Mouse (Mus musculus): ENCODE measurements around the gene Pid1. TPM values are rescaled to one million over a fixed set of nuclear protein-coding genes. Genes with fewer than 3 reads are reported as not detected.
"Not testable (repeated sequence)": the region's sequence is repeated elsewhere in the genome, so short reads cannot be mapped to it uniquely, and the experiment has no call there.

Pid1 gene
- polyA plus RNA-seq, 1 experiment = 2.8 TPM

DNA sequence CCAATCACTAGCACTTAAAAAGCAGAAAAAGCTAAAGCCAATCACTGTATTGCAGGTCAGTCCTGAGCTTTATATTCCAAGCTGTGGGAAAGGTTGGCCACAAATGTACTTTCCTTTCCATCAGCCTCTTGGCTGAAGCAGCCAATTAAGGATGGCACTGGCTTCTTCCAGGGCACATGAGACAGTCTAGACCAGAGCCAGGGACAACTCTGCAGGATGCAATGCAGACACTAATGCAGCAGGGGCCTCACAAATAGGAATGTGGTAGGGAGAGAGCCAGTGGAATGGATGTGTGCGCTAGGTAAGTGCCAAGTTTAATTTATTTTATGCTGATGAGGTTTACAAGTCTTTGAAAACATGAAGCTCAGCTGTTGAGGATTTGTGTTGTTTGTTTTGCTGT lies 141.9 kb downstream of the Pid1 start:
- Histone ChIP-seq H3K4me3 (ENCODE audit: low read depth, low read length) (no peak overlapping the region), H3K36me3 (ENCODE audit: control insufficient read depth, insufficient read depth, low read length) (no peaks in the 10 kb centered on the region), H3K4me1 (ENCODE audit: control insufficient read depth, insufficient read depth, insufficient read length, low read length) (no peaks in the 10 kb centered on the region), H3K27ac (ENCODE audit: insufficient read depth, low read depth, low read length) (no peak overlapping the region), H3K27me3 (ENCODE audit: control insufficient read depth, insufficient read depth, low read length) (no peaks in the 10 kb centered on the region)
- TF ChIP-seq CTCF (IDR thresholded peaks at IDR 0.05; ENCODE audit: extremely low read depth, insufficient read length, insufficient replicate concordance, low read depth, low read length) = no peak
- no peak for TF ChIP-seq POLR2A (IDR thresholded peaks at IDR 0.05; ENCODE audit: low read depth, low read length)
- WGBS = 85% methylated on average over 1 of the region's 1 CpGs

- H3K36me3 ChIP-seq (ENCODE audit: control insufficient read depth, insufficient read depth, low read length) = no peaks in the 10 kb centered on the region
- 58% methylated on average over 7 of the region's 7 CpGs for WGBS
- no peaks in the 10 kb centered on the region for H3K27me3 ChIP-seq (ENCODE audit: control insufficient read depth, insufficient read depth, low read length)
- H3K27ac ChIP-seq (ENCODE audit: insufficient read depth, low read depth, low read length) = no peak overlapping the region
- no peak for TF ChIP-seq CTCF (IDR thresholded peaks at IDR 0.05; ENCODE audit: extremely low read depth, insufficient read length, insufficient replicate concordance, low read depth, low read length)
- no peak for TF ChIP-seq POLR2A (IDR thresholded peaks at IDR 0.05; ENCODE audit: low read depth, low read length)
- H3K4me3 ChIP-seq (ENCODE audit: low read depth, low read length) = no peak overlapping the region
- H3K4me1 ChIP-seq (ENCODE audit: control insufficient read depth, insufficient read depth, insufficient read length, low read length) = no peaks in the 10 kb centered on the region
Measured at GRCm38 (mm10) chr1:84218605-84219004, 145.4 kb downstream of the Pid1 start.

GRCm38 (mm10) chr1:84217777-84218176 lies 146.2 kb downstream of the Pid1 start:
- H3K27ac ChIP-seq (ENCODE audit: insufficient read depth, low read depth, low read length) = no peak overlapping the region
- TF ChIP-seq CTCF (IDR thresholded peaks at IDR 0.05; ENCODE audit: extremely low read depth, insufficient read length, insufficient replicate concordance, low read depth, low read length) = no peak
- H3K27me3 ChIP-seq (ENCODE audit: control insufficient read depth, insufficient read depth, low read length) = no peaks in the 10 kb centered on the region
- 34% methylated on average over 2 of the region's 2 CpGs for WGBS
- no peak overlapping the region for H3K4me3 ChIP-seq (ENCODE audit: low read depth, low read length)
- H3K36me3 ChIP-seq (ENCODE audit: control insufficient read depth, insufficient read depth, low read length) = no peaks in the 10 kb centered on the region
- no peaks in the 10 kb centered on the region for H3K4me1 ChIP-seq (ENCODE audit: control insufficient read depth, insufficient read depth, insufficient read length, low read length)

DNA sequence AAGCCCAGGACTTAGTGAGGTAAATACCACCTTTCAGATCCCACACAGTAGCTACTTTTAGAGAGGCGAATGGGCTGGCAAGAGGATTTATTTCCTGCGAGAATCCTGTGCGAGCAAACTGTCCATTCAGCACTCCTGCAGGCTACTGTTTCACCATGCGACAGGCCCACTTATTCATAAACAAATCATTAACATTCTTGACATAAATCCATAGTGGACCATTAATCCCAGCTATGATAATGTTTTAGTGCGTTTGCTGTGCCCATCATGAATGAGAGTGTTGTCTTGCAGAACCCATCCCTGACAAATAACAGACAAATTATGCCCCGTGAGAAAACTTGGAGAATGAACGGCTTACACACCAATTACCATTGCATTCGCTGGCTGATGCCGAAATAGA lies 152.5 kb downstream of the Pid1 start:
- no peaks in the 10 kb centered on the region; the same call in 1 of the 2 replicates for H3K27me3 ChIP-seq (ENCODE audit: control insufficient read depth, insufficient read depth, low read length)
- H3K4me3 ChIP-seq (ENCODE audit: low read depth, low read length) = no peak overlapping the region
- no peaks in the 10 kb centered on the region for H3K36me3 ChIP-seq (ENCODE audit: control insufficient read depth, insufficient read depth, low read length)
- no peak for TF ChIP-seq CTCF (IDR thresholded peaks at IDR 0.05; ENCODE audit: extremely low read depth, insufficient read length, insufficient replicate concordance, low read depth, low read length)
- TF ChIP-seq POLR2A (IDR thresholded peaks at IDR 0.05; ENCODE audit: low read depth, low read length) = no peak
- H3K27ac ChIP-seq (ENCODE audit: insufficient read depth, low read depth, low read length) = no peak overlapping the region
- H3K4me1 ChIP-seq (ENCODE audit: control insufficient read depth, insufficient read depth, insufficient read length, low read length) = no peaks in the 10 kb centered on the region
- 58% methylated on average over 9 of the region's 9 CpGs for WGBS

- not testable (repeated sequence) for H3K36me3 ChIP-seq (ENCODE audit: control insufficient read depth, insufficient read depth, low read length); H3K27ac ChIP-seq (ENCODE audit: insufficient read depth, low read depth, low read length); H3K4me3 ChIP-seq (ENCODE audit: low read depth, low read length); H3K4me1 ChIP-seq (ENCODE audit: control insufficient read depth, insufficient read depth, insufficient read length, low read length); H3K27me3 ChIP-seq (ENCODE audit: control insufficient read depth, insufficient read depth, low read length)
- 94% methylated on average over 3 of the region's 3 CpGs for WGBS
Measured at GRCm38 (mm10) chr1:84205746-84206145, 158.2 kb downstream of the Pid1 start.

DNA sequence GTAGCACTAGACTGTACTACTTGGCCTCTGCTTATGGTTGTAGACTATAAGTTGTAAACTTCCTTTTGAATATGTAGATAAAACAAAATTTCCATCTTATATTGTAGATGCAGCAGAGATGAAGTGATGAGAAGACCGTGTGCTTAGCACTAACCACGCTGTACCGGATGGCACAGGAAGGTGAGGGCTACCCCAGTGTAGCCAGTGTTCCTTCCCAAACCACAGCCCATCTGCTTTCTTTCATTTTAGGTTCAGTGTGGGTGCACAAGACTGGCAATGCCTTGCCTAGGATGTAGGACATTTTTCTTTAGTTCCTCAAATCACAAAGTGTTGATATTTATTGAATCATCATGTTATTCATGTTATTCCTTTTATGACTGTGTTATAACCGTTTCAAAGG lies 160.5 kb downstream of the Pid1 start:
- H3K27me3 ChIP-seq (ENCODE audit: control insufficient read depth, insufficient read depth, low read length) = no peaks in the 10 kb centered on the region
- no peaks in the 10 kb centered on the region for H3K36me3 ChIP-seq (ENCODE audit: control insufficient read depth, insufficient read depth, low read length)
- no peak overlapping the region for H3K4me3 ChIP-seq (ENCODE audit: low read depth, low read length)
- TF ChIP-seq CTCF (IDR thresholded peaks at IDR 0.05; ENCODE audit: extremely low read depth, insufficient read length, insufficient replicate concordance, low read depth, low read length) = no peak
- no peak for TF ChIP-seq POLR2A (IDR thresholded peaks at IDR 0.05; ENCODE audit: low read depth, low read length)
- H3K27ac ChIP-seq (ENCODE audit: insufficient read depth, low read depth, low read length) = no peak overlapping the region
- H3K4me1 ChIP-seq (ENCODE audit: control insufficient read depth, insufficient read depth, insufficient read length, low read length) = no peaks in the 10 kb centered on the region
- 68% methylated on average over 4 of the region's 4 CpGs for WGBS

DNA sequence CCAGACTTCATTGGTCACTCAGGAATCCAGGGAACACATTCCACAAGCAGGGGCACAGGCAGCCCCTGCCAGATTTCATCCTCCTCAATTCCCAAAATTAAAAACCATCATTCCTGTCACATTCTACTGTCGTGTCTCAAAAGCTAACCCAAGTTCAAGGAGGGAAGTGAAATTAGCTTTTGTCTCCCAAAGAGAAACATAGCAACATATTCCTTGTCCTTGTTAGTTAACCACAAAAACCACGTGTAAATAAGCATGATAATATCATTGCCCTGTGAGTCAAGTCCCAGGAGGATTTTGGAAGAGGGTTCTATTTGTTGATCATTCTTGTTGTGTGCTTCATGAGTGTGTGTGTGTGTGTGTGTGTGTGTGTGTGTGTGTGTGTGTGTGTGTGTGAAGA lies 164.1 kb downstream of the Pid1 start:
- no peaks in the 10 kb centered on the region for H3K36me3 ChIP-seq (ENCODE audit: control insufficient read depth, insufficient read depth, low read length)
- 39% methylated on average over 2 of the region's 2 CpGs for WGBS
- H3K4me3 ChIP-seq (ENCODE audit: low read depth, low read length) = no peak overlapping the region
- TF ChIP-seq CTCF (IDR thresholded peaks at IDR 0.05; ENCODE audit: extremely low read depth, insufficient read length, insufficient replicate concordance, low read depth, low read length) (no peak), POLR2A (IDR thresholded peaks at IDR 0.05; ENCODE audit: low read depth, low read length) (no peak)
- H3K27me3 ChIP-seq (ENCODE audit: control insufficient read depth, insufficient read depth, low read length) = no peaks in the 10 kb centered on the region
- H3K4me1 ChIP-seq (ENCODE audit: control insufficient read depth, insufficient read depth, insufficient read length, low read length) = no peaks in the 10 kb centered on the region
- no peak overlapping the region for H3K27ac ChIP-seq (ENCODE audit: insufficient read depth, low read depth, low read length)

DNA sequence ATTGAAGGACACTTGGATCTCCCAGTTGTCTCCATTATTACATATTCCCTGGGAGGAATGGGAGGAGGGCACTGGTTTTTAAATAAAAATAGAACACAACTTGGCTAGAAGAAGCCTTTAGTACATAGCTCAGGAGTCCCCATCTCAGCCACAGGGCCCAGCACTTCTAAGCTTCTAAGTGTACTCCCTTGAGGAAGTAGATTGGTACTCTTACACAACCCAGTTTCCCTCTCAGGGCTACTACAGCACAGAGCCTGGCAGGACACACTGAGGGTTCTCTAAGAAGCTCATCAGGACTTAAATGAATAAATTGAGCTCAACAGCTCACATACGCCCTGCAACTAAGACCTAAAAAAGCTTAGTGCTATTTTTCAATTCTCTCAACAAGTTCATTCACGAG lies 165.1 kb downstream of the Pid1 start:
- WGBS = 84% methylated on average over 2 of the region's 2 CpGs
- Histone ChIP-seq H3K27ac (ENCODE audit: insufficient read depth, low read depth, low read length) (no peak overlapping the region), H3K4me1 (ENCODE audit: control insufficient read depth, insufficient read depth, insufficient read length, low read length) (no peaks in the 10 kb centered on the region), H3K36me3 (ENCODE audit: control insufficient read depth, insufficient read depth, low read length) (no peaks in the 10 kb centered on the region), H3K4me3 (ENCODE audit: low read depth, low read length) (no peak overlapping the region), H3K27me3 (ENCODE audit: control insufficient read depth, insufficient read depth, low read length) (no peaks in the 10 kb centered on the region)
- TF ChIP-seq POLR2A (IDR thresholded peaks at IDR 0.05; ENCODE audit: low read depth, low read length) (no peak), CTCF (IDR thresholded peaks at IDR 0.05; ENCODE audit: extremely low read depth, insufficient read length, insufficient replicate concordance, low read depth, low read length) (no peak)

Measured in small intestine, adult 2 months (tissue).